Mouse (Mus musculus) Patski (cell line): ENCODE results near the gene Tmem183a. TPM values are rescaled to one million over a fixed set of nuclear protein-coding genes. Genes with fewer than 3 reads are reported as not detected.

ENCODE experiments used
- ATAC-seq: fragments of 100-300 bp; one replicate; pipeline ENCODE4 v1.8.0; 2021
- CTCF ChIA-PET: fragments of 350-600 bp; sonication (Branson Sonifier 250); formaldehyde crosslinking; loops from one replicate; lab custom pipeline; 2022; ENCODE audit warnings: inconsistent platforms; lab: Charles Lee
- POLR2A ChIA-PET: fragments of 350-600 bp; sonication (Branson Sonifier 250); formaldehyde crosslinking; loops from one replicate; lab custom pipeline; 2022; ENCODE audit warnings: antibody characterized with exemption, inconsistent platforms; lab: Charles Lee
- DNase-seq: peaks from one replicate; pipeline ENCODE4 v3.0.0-alpha.2; 2011; ENCODE audit warnings: low read depth, low spot score
- H3K27me3 ChIP-seq: fragments of 371-371 bp; one replicate; pipeline ENCODE4 v1.5.1; 2021
- CTCF ChIP-seq: fragments of 100-300 bp; IDR thresholded peaks from one replicate; pipeline ENCODE4 v1.5.1; 2021
- in situ Hi-C: fragments of 300-500 bp; cut with MboI; formaldehyde crosslinking; loops from 3 replicates; pipeline ENCODE4 v1.11.1; 2018; ENCODE audit warnings: low pct_unique_long_range_greater_than_20kb, mixed read lengths
- polyA plus RNA-seq: library from polyadenylated mRNA; unstranded; gene quantifications from one replicate; pipeline ENCODE4 v1.2.3, GENCODE M21; 2021

Tmem183a gene
- polyA plus RNA-seq = 67.9 TPM

DNA sequence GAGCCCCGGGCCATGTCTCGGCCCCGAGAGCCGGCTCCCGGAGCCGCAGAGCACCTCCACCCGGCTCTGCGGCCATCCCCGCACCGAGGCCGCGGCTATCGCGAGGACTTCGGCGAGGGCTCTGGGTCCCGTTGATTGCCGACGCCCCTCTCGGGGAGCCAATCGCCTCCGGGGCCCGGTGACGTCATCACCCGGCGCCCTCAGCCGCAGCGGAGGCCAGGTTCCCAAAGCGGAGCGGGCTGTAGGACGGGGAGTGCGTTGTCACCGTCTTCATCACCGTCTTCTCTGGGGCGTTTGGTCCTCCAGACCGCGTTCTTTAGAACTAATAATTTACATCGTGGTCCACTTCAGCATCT lies at the start of gene Tmem183a:
TSS of gene Tmem183a (minus strand) at position 123 of the 356 bp plus-strand sequence.
- no peak for TF ChIP-seq CTCF
- ChIA-PET CTCF (no interaction called here), POLR2A (interaction anchor here (0.8 to 1.4 kb wide), 3 partner anchors 11 to 44 kb away, joined by 3 to 4 read pairs (median 4); partner anchors contain the start of genes Cyb5r1 and Ppfia4)
- in situ Hi-C loops = loop anchor here (5.0 kb wide), 1 partner anchor 45 kb away; the partner anchor contains the start of gene Cyb5r1
- ATAC-seq = peak; percentile 92
- H3K27me3 ChIP-seq = no peaks in the 10 kb centered on the region
- DNase-seq = peak; percentile 69

DNA sequence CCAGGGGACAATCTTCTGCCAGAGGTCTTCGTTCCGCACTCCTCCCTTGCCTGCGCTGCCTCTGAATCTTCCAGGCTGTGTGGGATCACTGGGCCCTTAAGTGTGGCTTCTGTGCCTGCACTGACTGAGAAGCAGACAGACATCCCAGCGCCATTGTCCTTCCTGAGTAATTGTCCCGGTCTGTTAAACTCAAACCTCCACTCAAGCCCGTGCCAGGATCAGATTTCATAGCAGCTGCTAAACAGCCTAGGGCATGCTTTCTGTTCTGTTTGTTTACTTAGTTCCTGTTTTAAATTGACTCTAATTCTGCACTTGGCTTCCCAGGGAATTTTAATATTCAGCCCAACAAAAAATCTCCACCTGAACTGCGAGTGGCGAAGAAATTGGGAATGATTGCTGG lies 46.3 kb upstream of the Tmem183a start:
- no peak for TF ChIP-seq CTCF
- ChIA-PET CTCF (no interaction called here), POLR2A (no interaction called here)
- DNase-seq (peak; percentile 75), ATAC-seq (peak; percentile 27)
- in situ Hi-C loops = loop anchor here (5.0 kb wide), 1 partner anchor 46 kb away; the partner anchor contains the start of gene Tmem183a
- H3K27me3 ChIP-seq = no peaks in the 10 kb centered on the region

DNA sequence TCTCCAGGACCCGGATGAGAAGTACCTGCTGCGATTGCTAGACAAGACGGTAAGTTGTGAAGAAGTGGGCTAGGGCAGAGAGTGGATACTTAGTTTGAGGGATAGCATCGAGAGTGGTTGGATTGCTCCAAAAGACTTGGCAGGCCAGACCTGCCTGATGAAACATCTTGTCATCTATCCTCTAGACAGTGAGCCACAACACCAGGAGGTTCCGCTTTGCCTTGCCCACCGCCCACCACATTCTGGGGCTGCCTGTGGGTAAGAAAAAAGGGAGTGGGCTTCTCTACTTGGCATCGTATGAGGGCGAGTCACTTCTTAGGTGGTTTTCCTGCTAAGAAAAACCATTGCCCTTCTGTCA lies 44.6 kb upstream of the Tmem183a start:
- TF ChIP-seq CTCF = no peak
- H3K27me3 ChIP-seq = no peaks in the 10 kb centered on the region
- ATAC-seq (peak; percentile 9), DNase-seq (no peak)
- in situ Hi-C loops = loop anchor here (5.0 kb wide), 1 partner anchor 44 kb away; the partner anchor contains the start of gene Tmem183a
- POLR2A ChIA-PET = interaction anchor here (1.1 to 1.2 kb wide), 2 partner anchors 37 to 45 kb away, joined by 4 read pairs; partner anchors contain the start of gene Tmem183a
- CTCF ChIA-PET = interaction anchor here (1.2 to 1.9 kb wide), 2 partner anchors 12 to 13 kb away, joined by 6 to 7 read pairs; no protein-coding TSS in a partner anchor

DNA sequence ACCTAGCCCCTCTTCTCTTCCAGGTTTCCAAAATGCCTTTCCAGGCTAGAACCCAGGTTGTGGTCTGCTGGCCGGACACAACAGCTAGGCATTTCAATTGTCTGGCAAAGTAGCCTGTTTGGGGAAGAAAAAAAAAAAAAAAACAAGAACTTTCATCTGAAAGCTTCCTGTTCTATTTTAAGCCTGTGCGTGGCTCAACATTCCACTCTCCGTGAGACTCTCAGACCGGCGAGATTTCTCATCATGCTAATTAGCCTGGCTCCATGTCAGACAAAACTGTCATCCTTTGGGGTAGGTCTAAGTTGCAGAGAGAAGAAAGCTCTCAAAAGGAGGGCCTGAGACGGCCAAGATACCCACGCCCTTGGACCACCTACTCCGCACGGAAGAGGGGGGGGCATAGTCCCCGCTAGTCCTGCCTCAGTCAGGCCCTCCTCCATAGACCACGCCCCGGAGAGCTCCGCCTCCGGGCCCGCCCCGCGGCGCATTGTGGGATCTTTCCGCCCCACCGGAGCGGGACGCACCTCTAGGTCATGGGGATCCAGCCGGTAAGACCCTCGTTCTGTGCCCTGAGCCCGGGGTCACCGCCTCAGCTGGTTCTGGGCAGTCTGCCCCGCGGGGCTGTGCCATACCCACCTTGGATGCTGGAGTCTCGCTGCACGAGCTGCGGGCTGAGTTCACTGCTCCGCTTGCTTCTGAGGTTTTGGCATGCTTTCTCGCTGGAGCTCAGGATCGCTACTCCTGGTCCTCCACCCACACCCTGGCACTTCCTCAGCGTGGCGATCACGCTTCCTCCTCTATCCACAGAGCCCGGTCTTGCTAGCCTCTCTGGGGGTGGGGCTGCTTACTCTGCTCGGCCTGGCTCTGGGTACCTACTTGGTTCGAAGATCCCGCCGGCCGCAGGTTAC lies 44.0 kb upstream of the Tmem183a start, which contains the start of gene Cyb5r1:
TSS of gene Cyb5r1 (plus strand) at position 51 of the 905 bp plus-strand sequence.
- POLR2A ChIA-PET = interaction anchor here (0.6 to 1.1 kb wide), 2 partner anchors 45 to 50 kb away, joined by 4 read pairs; partner anchors contain the start of gene Tmem183a

DNA sequence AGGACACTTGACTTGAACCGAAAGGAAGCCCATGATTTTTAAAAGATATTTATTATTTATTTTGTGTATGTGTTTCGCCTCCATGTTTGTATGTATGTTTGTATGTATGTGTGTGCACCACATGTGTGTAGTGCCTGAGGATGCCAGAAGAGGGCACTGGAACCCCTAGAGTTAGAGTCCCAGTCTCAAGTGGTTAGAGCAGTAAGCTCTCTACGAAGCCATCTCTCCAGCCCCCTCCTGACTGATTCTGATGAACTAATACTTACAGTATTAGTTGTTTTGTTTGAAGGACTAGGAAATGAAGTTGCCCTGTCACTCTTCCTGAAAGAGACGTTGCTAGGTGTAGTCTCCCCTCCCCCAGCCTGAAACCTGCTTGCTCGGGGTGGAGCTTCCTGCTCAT lies 38.0 kb upstream of the Tmem183a start:
- no peak for DNase-seq
- CTCF ChIA-PET = no interaction called here
- no peak for TF ChIP-seq CTCF

More for the DNA sequence above, 44.0 kb upstream of the Tmem183a start, which contains the start of gene Cyb5r1:
- no peak for DNase-seq
- in situ Hi-C loops = loop anchor here (5.0 kb wide), 1 partner anchor 43 kb away; the partner anchor contains the start of gene Tmem183a
- CTCF ChIA-PET = interaction anchor here (0.7 to 1.9 kb wide), 3 partner anchors 9 to 14 kb away, joined by 3 to 7 read pairs (median 6); no protein-coding TSS in a partner anchor
- no peak for TF ChIP-seq CTCF
- no peaks in the 10 kb centered on the region for H3K27me3 ChIP-seq
- ATAC-seq = peak; percentile 84

DNA sequence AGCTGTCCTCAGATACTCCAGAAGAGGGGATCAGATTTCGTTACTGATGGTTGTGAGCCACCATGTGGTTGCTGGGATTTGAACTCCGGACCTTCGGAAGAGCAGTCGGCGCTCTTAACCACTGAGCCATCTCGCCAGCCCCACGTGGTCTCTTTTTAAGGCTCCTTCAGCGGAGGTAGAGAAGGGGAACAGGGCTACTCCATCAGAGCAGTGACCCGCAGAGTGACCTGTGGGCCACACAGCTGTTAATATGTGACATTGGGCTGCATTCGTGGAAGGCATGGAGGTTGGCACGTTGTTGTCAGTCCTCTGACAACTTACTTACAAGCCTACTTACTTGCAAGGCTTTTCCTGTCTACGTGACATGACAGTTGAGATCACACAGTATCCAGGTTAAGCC lies 36.4 kb upstream of the Tmem183a start:
- CTCF ChIA-PET = no interaction called here
- in situ Hi-C loops = no loop called here
- ATAC-seq (no peak), DNase-seq (no peak)
- POLR2A ChIA-PET = no interaction called here
- H3K27me3 ChIP-seq = no peaks in the 10 kb centered on the region
- no peak for TF ChIP-seq CTCF

More for the DNA sequence above, 38.0 kb upstream of the Tmem183a start:
- in situ Hi-C loops = no loop called here
- POLR2A ChIA-PET = no interaction called here
- no peak for ATAC-seq
- no peaks in the 10 kb centered on the region for H3K27me3 ChIP-seq

DNA sequence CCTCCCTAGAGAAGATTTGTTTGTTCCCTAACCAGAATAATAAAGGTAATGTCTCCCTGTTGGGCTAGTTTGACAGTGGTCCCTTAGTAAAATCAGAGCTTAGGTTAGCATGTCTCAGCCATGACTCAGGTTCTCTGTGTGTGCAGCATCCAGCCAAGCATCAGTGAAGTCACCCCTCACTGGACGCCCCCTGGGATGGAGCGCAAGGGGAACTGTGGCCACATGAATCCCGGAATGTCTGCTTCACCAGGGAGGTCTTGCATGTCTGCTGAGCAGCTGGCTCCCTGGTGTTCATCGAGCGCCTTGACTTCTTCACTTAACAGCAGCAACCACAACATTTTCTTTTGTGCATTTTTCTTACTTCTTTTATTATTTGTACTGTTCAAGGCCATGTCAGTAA lies 32.0 kb upstream of the Tmem183a start:
- ChIA-PET POLR2A (no interaction called here), CTCF (interaction anchor here (2.2 kb wide), 1 partner anchor 12 kb away, joined by 7 read pairs; the partner anchor contains the start of gene Cyb5r1)
- TF ChIP-seq CTCF = no peak
- H3K27me3 ChIP-seq = no peaks in the 10 kb centered on the region
- in situ Hi-C loops = no loop called here
- peak; percentile 81 for DNase-seq
- peak; percentile 65 for ATAC-seq

DNA sequence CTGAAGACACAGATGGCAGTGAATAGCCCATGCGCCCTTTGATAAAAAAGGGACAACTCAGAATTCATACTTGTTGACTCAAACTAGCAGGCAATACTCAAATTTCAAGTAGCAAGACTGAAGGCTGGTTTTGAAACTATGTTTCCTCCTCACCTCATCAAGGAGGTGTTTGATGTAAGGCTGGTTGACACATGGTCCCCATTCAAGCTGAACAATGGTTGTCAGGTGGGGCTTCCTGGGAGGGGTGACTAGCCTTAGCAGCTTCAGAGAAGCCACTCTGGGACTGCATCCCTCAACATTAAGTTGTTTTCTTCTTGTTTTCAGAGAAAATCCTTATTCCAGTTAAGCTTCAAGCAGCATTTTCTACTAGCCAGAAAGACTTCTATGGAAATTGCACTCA lies 23.9 kb upstream of the Tmem183a start, which contains the start of gene 4933406M09Rik:
TSS of gene 4933406M09Rik (plus strand) at position 275 of the 400 bp plus-strand sequence.
- ATAC-seq (no peak), DNase-seq (no peak)
- TF ChIP-seq CTCF = no peak
- POLR2A ChIA-PET = no interaction called here
- CTCF ChIA-PET = no interaction called here
- peaks cover 3% of the 10 kb centered on the region for H3K27me3 ChIP-seq
- in situ Hi-C loops = no loop called here

DNA sequence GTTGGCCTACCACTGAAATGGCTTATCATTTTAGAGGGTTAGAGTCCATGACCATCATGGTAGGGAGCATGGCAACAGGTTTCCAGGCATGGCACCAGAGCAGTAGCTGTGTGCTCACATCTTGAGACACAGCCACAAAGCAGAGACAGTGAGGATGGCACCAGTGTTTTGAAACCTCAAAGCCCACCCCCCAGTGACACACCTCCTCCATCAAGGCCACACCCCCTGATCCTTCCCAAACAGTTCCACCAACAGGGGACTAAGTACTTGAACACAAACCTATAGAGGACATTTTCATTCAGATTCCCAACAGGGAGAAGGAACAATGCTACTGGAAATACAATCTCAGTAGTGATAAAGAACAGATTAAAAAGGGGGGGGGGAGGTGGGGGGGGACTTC lies 23.4 kb upstream of the Tmem183a start:
- ChIA-PET POLR2A (no interaction called here), CTCF (no interaction called here)
- DNase-seq = no peak
- peaks cover 3% of the 10 kb centered on the region for H3K27me3 ChIP-seq
- in situ Hi-C loops = no loop called here
- no peak for ATAC-seq
- no peak for TF ChIP-seq CTCF

DNA sequence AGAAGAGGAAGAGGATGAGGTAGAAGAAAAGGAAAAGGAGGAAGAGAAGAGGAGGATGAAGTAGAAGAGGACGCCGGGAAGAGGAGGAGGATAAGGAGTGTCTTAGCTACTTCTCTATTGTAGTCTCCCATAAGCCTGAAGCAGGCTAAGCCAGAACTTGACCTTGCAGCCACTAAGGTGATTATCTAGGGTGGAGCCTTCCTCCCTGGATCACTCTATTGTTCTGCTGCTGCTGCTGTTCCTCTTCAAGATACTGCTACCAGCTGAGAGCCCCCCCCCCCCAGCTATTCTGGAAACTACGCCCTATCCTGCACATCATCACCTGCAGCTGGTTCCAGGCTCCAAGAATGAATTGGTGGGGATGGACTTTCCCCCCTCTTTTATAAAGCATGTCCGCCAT lies 22.8 kb upstream of the Tmem183a start:
- in situ Hi-C loops = no loop called here
- no peak for TF ChIP-seq CTCF
- CTCF ChIA-PET = no interaction called here
- H3K27me3 ChIP-seq = peaks cover 3% of the 10 kb centered on the region
- ATAC-seq (no peak), DNase-seq (no peak)
- POLR2A ChIA-PET = no interaction called here
